Mouse (Mus musculus): Measurements from ENCODE around the gene A630095N17Rik.

DNA sequence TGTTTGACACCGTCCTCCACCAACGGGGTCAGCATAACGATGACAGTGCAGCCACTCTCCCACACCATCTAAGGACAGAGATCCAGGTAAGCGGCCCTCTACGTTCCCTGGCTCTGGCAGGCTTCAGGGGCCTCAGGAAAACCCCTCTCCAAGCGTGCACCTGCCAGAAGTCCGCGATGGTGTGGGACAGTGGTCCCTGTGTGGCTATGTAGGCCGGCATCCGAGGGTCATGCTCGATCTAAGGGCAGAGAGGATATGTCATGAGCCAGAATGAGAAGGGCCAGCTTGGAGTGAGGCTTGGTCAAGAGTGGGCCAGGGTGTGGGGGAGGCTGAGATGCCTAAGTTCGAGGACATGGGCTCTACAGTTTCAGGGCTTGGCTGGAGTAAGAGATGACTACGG lies 20.4 kb upstream of the A630095N17Rik start:
- no peak for TF ChIP-seq POLR2A (IDR thresholded peaks at IDR 0.05; ENCODE audit: borderline replicate concordance, insufficient read depth, low read length)
- TF ChIP-seq CTCF (IDR thresholded peaks at IDR 0.05; ENCODE audit: borderline replicate concordance, insufficient read depth, low read depth, low read length) = no peak
